Mouse (Mus musculus): ENCODE data around the gene Gm17662. TPM values are rescaled to one million over a fixed set of nuclear protein-coding genes. Genes with fewer than 3 reads are reported as not detected.

Gene Gm17662
- not detected in 2 replicates for polyA plus RNA-seq (2012; ENCODE audit: low replicate concordance)

DNA sequence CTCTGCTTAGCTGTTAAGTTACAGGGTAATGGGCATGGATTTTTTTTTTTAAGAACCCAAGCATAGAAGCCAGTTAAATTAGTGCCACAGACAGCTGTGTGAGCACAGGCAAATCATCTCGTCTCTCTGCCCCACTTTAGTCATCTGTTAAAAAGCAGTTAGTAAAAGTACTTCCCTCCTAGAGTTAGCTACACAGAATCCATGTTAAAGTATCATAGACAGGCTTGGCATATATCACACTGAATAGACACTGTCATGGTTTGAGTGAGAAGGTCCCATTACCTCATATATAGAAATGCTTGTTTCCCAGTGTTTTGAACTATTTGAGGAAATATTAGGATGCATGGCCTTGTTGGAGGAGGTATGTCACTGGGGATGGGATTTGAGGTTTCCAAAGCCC, at the start of gene Gm17662:
Gm17662 (plus strand) TSS at position 301 of the 400 bp plus-strand sequence.

GRCm38 (mm10) chr4:104876323-104876722, 19.2 kb downstream of the Gm17662 start, which contains the start of gene C8a:
Gene C8a, minus strand, starts transcription at chr4:104876398.

Other genes with a start within 250 kb of the Gm17662 start
- not detected in 2 replicates for gene C8b, start 91.0 kb upstream of the Gm17662 start, polyA plus RNA-seq (2012; ENCODE audit: low replicate concordance)
- 0.08 and 0.26 TPM in 2 replicates for gene C8a, start 19.1 kb downstream of the Gm17662 start, polyA plus RNA-seq (2012; ENCODE audit: low replicate concordance)
- gene Fyb2, start 56.1 kb downstream of the Gm17662 start, polyA plus RNA-seq (2012; ENCODE audit: low replicate concordance): 0.22 TPM in 1 of 2 replicates, not detected in the other